Mouse (Mus musculus): Measurements from ENCODE around the gene Galm.
A peak's percentile ranks its signal among the peaks of the same experiment; 100 is the strongest.
"Not testable (repeated sequence)": the region's sequence is repeated elsewhere in the genome, so short reads cannot be mapped to it uniquely, and the experiment has no call there.

Galm gene

DNA sequence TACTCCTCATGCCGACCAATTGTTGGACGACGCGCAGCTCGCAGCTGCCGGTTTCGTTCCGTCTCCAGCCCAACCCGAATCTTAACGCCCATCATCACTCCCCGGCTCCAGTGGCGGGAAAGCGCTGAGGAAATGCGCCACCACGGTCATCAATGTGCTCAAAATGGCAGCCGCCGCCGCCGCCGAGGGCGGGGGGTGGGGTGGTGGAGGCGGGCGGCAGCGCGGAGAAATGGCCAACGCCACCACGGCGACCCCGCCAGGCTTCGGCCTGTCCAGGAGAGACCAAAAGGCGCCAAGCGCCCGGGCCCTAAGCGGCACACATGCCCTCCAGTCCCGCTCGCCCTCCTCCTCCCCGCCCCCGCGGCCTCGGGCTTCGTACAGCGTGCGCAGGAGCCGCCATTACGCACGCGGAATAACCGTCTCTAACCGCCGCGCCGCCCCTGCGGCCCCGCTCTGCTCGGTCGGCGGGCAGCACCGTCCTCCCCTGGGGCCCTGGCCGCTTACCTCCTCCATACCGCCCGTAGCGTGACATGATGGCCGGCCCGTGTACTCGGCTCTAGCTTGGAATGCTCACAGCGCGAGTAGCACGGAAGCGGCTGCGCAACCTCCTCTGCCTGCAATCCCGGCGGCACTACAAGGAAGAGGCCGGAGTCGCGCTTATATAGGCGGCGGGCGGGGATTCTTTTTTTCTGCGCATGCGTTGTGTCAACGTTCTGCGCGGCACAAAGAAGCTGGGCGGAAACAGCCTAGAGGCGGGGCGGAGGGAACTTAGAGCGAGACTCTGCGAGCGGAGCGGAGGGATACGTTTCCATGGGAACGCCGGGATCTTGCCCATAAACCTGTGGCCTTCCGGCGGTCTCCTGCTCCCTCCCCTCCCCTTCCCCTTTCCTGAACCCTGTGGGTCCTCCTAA, 79.7 kb downstream of the Galm start, which contains the start of the genes Srsf7 and Ttc39d:
Srsf7 (minus strand) TSS at position 637 of the 911 bp plus-strand sequence.
Ttc39d (plus strand) TSS at position 790 of the 911 bp plus-strand sequence.
- peak; percentile 97 for DNase-seq (ENCODE audit: inconsistent ontology term)

DNA sequence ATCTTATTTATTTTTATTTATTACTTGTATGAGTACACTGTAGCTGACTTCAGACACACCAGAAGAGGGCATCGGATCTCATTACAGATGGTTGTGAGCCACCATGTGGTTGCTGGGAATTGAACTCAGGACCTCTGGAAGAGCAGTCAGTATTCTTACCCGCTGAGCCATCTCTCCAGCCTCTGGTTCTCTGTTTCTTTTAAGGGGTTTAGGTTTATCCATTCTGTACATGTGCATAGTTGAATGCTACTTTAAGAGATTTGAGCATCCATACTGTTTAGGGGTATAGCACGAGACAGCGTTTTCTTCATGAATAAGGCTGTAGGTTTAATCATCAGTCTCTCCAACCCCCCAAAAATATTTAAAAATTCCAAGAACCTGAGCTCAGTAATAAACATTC, 86.7 kb downstream of the Galm start:
- DNase-seq (ENCODE audit: inconsistent ontology term): not testable (repeated sequence)

DNA sequence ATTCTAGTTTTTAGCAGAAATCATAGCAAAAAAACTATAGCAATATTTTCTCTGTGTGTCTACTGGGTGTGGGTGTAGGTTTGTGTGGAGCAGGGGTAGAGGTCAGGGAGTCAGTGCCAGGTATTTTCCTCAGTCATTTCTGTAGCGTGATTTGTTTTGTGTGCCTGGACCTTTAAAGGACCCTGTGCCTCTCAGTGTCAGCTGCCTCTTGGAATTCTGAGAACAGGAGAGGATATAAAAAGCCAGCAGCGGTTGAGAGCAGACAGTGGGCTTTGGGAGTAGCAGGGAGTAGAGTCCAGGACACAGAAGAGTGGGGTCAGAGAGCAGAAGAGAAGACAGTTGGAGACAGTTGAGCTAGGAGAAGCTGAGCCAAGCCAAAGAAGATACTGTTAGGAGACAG, 92.9 kb downstream of the Galm start:
- no peak for DNase-seq (ENCODE audit: inconsistent ontology term)

DNA sequence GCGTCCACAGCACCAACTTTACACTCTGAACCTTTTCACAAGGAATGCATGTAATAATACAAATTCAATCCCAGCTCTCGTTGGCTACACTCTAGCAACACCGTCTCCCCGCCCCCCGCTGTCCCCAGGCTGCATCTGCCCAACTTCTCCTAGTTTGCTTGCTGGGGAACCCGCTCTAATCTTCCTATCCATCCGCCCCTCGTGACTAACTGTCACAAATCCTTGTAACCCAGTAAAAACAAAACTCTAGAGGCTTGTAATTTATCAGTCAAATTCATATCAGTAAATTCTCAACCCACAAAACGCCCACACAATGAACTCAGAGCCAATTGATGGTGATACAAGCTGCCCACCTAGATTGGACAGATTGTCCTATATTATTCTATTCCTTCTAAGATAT, 93.9 kb downstream of the Galm start:
- DNase-seq (ENCODE audit: inconsistent ontology term): no peak

DNA sequence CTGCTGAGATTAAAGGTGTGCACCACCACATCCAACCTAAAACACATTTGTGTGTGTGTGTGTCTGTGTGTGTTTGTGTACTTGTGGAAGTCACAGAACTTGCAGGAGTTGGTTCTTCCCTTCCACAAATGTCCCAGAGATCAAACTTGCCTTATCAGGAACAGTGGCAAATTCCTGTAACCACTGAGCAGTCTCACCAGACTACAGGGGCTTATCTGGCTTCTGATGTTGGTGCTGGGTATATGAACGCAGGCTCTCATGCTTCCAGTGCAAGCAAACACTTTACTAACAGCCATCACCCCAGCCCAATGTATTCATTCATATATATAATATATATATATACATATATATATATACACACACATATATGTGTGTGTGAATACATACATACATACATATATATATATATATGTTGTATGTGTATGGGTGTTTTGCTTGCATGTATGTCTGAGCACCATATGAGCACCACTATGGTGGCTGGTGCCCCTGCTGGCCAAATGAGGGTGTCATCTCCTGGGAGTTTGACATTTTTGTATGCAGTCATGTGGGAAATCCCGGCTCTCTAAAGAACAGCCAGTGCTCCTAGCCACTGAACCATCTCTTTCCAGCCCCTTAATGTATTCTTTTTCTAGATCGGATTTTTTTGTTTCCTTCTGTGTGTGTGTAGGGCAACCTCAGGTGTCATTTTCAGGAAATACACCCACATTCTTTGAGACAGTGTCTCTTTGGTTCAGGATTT, 94.8 kb downstream of the Galm start:
- DNase-seq (ENCODE audit: inconsistent ontology term): no peak

DNA sequence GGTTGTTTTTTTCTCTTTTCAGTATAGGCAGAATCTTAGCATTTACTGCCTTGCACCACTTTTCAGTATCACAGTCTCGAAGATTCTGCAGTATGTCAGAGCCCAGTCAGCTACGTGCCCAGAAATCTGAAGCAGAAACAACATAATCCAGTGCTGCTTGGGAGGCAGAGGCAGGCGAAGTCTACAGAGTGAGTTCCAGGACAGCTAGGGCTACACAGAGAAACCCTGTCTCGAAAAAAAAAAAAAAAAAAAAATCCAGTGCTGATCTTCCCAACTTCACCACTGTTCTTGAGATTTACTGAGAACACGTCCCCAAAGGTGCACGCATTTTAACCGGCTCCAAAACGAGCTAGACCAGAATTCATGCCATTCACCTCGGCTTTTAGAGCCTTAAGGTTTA, 96.6 kb downstream of the Galm start:
- no peak for DNase-seq (ENCODE audit: inconsistent ontology term)

DNA sequence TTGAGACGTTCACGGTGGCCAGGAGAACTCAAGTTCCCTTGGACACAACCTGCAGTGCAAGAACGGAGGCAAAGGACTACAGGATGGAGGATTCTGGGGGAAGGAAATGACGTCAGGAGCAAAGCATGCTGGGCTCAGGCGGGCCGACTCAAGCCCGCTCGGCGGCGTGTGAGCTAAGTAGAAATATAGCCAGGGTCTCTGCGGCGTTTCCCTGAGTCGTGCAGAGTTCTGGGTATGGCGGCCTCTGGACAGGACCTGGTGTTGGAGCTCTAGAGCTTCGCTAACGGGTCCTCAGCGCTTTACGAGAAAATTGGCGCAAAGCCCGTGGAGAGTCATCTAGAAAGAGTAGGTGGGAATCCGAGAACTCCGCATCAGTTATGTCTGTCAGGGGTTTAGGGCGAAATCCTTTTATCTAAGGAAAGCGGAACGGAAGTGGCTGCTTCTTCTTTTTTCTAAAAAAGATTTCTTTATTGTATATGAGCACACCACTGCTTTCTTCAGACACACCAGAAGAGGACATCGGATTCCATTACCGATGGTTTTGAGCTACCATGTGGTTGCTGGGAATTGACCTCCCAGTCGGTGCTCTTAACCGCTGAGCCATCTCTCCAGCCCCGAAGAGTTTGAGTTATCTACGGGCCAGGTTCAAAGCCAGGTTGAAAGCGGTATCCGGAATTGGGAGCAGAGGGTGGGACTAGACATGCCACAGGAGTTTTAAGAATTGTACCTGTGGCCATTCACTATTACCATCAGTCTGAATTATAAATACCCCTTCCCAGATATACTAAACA, 97.2 kb downstream of the Galm start, which contains the start of gene Gemin6:
Gemin6 (plus strand) TSS at position 116 of the 791 bp plus-strand sequence.
- DNase-seq (ENCODE audit: inconsistent ontology term): peak; percentile 82

DNA sequence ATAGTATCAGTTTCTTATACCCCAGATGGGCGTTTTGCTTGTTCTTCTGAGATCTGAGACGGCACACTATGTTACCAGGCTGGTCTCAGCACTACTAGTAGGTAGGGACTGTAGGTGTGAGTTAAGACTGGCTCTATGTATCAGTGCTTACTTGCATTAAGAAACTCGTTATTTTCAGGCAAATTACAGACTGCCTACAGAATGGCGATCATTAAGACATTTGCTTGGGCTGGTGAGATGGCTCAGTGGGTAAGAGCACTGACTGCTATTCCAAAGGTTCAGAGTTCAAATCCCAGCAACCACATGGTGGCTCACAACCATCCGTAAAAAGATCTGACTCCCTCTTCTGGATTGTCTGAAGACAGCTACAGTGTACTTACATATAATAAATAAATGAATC, 97.9 kb downstream of the Galm start:
- DNase-seq (ENCODE audit: inconsistent ontology term): not testable (repeated sequence)

DNA sequence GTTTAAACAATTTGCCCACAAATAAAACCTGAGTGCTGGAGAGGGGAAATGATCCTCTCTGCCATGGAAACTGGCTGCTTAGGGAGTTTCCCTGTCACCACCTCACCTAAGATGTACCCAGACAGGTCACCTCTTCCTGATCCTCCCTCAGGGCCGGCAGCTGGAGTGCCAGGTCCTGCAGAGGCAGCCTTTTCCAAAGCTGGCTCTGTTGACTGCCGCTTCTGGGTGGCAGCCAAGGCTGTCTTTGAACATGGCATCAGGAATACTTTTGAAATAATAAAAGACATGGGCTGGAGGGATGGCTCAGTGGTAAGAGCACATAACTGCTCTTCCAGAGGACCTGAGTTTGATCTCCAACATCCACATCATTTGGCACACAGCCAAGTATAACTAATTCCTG, 102.1 kb downstream of the Galm start:
- DNase-seq (ENCODE audit: inconsistent ontology term): no peak

DNA sequence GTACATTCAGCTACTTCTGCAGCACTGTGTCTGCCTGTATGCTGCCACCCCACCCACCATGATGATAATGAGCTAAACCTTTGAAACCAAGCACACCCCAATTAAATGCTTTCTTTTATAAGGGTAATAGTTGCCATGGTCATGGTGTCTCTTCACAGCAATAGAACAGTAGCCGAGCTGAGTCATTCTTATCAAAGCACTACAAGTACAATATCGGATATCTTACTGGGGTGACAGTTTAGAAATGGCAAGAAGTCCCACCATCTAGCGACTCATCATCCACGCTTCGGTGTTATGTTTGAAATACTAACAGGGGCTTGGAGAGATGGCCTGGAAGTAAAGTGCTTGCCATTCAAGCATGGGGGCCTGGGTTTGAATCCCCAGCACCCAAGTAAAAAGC, 106.6 kb downstream of the Galm start:
- DNase-seq (ENCODE audit: inconsistent ontology term): no peak

DNA sequence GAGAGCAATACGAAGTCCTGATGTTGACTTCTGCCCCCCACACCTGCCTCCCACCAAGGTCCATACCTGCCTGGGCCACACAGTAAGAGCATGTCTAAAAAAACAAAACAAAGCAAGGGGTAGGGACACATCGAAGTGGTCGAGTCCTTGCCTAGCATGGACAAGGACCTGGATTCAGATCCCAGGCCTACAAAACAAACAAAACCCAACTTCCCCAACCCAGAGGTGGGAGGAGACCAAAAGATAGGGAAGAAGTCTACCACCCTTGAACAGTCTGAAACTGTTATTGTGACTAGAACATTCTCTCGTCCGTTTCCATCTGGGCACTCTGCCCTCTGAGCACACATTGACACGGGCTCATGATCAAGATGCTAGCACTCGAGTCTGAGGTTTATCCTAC, 107.1 kb downstream of the Galm start:
- DNase-seq (ENCODE audit: inconsistent ontology term): no peak

Measured in Muller cell, postnatal 12 days (primary cell).